Mouse (Mus musculus) urinary bladder, adult 2 months (tissue): ENCODE data around the gene Col5a2. TPM values are rescaled to one million over a fixed set of nuclear protein-coding genes. Genes with fewer than 3 reads are reported as not detected.
"Not testable (repeated sequence)": the region's sequence is repeated elsewhere in the genome, so short reads cannot be mapped to it uniquely, and the experiment has no call there.

Source experiments
- DNase-seq: peaks from one replicate; pipeline ENCODE4 v3.0.0; 2022; ENCODE audit warnings: low spot score
- polyA plus RNA-seq: library from polyadenylated mRNA; depleted of rRNA; stranded (reverse); fragments of >200 nt; gene quantifications from 2 replicates; pipeline ENCODE4 v1.2.3, GENCODE M21; 2012; rRNA removed

The Col5a2 gene
- 65.3 and 90.3 TPM in 2 replicates for polyA plus RNA-seq

- peak; percentile 33 for DNase-seq
These were observed at the start of gene Col5a2 for GRCm38 (mm10) chr1:45502865-45503332. Gene Col5a2, minus strand, starts transcription at chr1:45503282.

- DNase-seq: no peak
These were observed 47.4 kb upstream of the Col5a2 start for GRCm38 (mm10) chr1:45550531-45550930.

- no peak for DNase-seq
These were observed 38.8 kb upstream of the Col5a2 start for GRCm38 (mm10) chr1:45541888-45542287.

GRCm38 (mm10) chr1:45541161-45541560, 38.1 kb upstream of the Col5a2 start:
- DNase-seq: no peak

- no peak for DNase-seq
These were observed 28.4 kb upstream of the Col5a2 start for GRCm38 (mm10) chr1:45531486-45531885.

GRCm38 (mm10) chr1:45527476-45527875, 24.4 kb upstream of the Col5a2 start:
- not testable (repeated sequence) for DNase-seq

- DNase-seq: no peak
These were observed 20.5 kb upstream of the Col5a2 start for GRCm38 (mm10) chr1:45523601-45524000.

GRCm38 (mm10) chr1:45521486-45521885, 18.4 kb upstream of the Col5a2 start:
- no peak for DNase-seq

GRCm38 (mm10) chr1:45502241-45502741, 791 bp downstream of the Col5a2 start:
- DNase-seq: no peak

- DNase-seq: no peak
These were observed 1.6 kb downstream of the Col5a2 start for GRCm38 (mm10) chr1:45501437-45501836.

- no peak for DNase-seq
These were observed 2.6 kb downstream of the Col5a2 start for GRCm38 (mm10) chr1:45500456-45500855.

- no peak for DNase-seq
These were observed 8.1 kb downstream of the Col5a2 start for GRCm38 (mm10) chr1:45495025-45495424.

GRCm38 (mm10) chr1:45492130-45492723, 10.9 kb downstream of the Col5a2 start:
- DNase-seq: no peak

GRCm38 (mm10) chr1:45490451-45490850, 12.6 kb downstream of the Col5a2 start:
- DNase-seq: no peak

GRCm38 (mm10) chr1:45488291-45488690, 14.8 kb downstream of the Col5a2 start:
- DNase-seq: no peak

GRCm38 (mm10) chr1:45483001-45483400, 20.1 kb downstream of the Col5a2 start:
- DNase-seq: no peak

GRCm38 (mm10) chr1:45481876-45482275, 21.2 kb downstream of the Col5a2 start:
- DNase-seq: no peak

- no peak for DNase-seq
These were observed 24.0 kb downstream of the Col5a2 start for GRCm38 (mm10) chr1:45479087-45479486.

GRCm38 (mm10) chr1:45472751-45473150, 30.3 kb downstream of the Col5a2 start:
- no peak for DNase-seq

GRCm38 (mm10) chr1:45460767-45461166, 42.3 kb downstream of the Col5a2 start:
- no peak for DNase-seq

GRCm38 (mm10) chr1:45455763-45456162, 47.3 kb downstream of the Col5a2 start:
- DNase-seq: no peak

- DNase-seq: no peak
These were observed 54.2 kb downstream of the Col5a2 start for GRCm38 (mm10) chr1:45448856-45449255.

- DNase-seq: no peak
These were observed 71.2 kb downstream of the Col5a2 start for GRCm38 (mm10) chr1:45431922-45432321.

- DNase-seq: no peak
These were observed 72.6 kb downstream of the Col5a2 start for GRCm38 (mm10) chr1:45430520-45430919.
